Comparison of ENCODE assay signal across 11 mouse cellular contexts in the genomic region with DNA sequence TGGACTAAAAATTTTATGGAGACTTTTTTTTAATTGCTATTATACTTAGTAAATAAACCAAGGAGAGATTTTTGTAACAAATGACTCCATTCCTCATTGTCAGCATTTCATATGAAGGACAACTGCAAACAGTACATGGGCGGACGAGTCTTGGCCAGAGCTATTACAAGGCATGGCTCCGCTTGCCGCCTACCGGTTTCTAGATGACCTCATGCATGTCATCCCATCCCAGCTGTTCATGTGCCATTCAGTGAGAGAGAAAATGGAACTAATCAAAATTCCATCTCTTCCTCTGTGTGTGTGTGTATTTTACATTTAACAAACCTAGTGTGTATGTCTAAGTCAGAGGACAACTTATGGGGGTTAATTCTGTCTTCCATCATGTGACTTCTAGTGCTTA. TPM values are rescaled to one million over a fixed set of nuclear protein-coding genes. Genes with fewer than 3 reads are reported as not detected.
DNase-seq lines count a peak whose midpoint lies in the region; TF ChIP-seq lines count a peak whose summit lies in the region.
"Had no signal": no experiment of that assay in that cellular context is flagged by ENCODE, and none has a peak within 500 bp of the region (broad histone marks: within the 10 kb centered on the region; RNA-seq: fewer than 3 reads in every experiment).

No protein-coding gene starts in this region.

- DNase-seq in embryo, embryonic 11 days: peak; percentile 20
- no peak for DNase-seq in embryo, embryonic 10 days (ENCODE audit: low spot score)
- no peak for DNase-seq in layer of hippocampus, adult 2 months (ENCODE audit: low spot score in 2 of 2)
- no peak for DNase-seq in layer of hippocampus, postnatal 25 days (ENCODE audit: extremely low spot score in 1 of 2, low spot score in 1 of 2)
- DNase-seq in adrenal gland, postnatal 10 days: peak; percentile 23
- DNase-seq in cerebellum, postnatal 10 days: peak; percentile 38 to 46
- DNase-seq in kidney, postnatal 10 days: no peak
- DNase-seq in urinary bladder, postnatal 10 days (ENCODE audit: low spot score): no peak
- DNase-seq: spleen, adult 18-20 months had no signal

- TF ChIP-seq CTCF in layer of hippocampus, adult 2 months (conservative IDR thresholded peaks at IDR 0.05): no peak

- H3K4me3 ChIP-seq in layer of hippocampus, adult 2 months: no peak overlapping the region
- H3K4me3 ChIP-seq: hindbrain, embryonic 15.5 days; liver, embryonic 15.5 days had no signal

- H3K27ac ChIP-seq in layer of hippocampus, adult 2 months: peak overlapping the region; percentile 28
- H3K27ac ChIP-seq: hindbrain, embryonic 15.5 days; liver, embryonic 15.5 days had no signal

RNA-seq across cellular contexts. Expression of a gene that starts 51.9 kb away (rescaled TPM):
- 10 to 100 TPM; 67.4 to 71.8 TPM for total RNA-seq in layer of hippocampus, adult 2 months (2021)
- 10 to 100 TPM; 57.8 to 63.8 TPM for total RNA-seq in layer of hippocampus, postnatal 25 days (2021)
- total RNA-seq in adrenal gland, postnatal 10 days (2021): 10 to 100 TPM; 27.9 to 32.8 TPM

Comparison
In these comparisons a context has a peak if more than half of its experiments do, and no peak if none do; other contexts are left out.
1. DNase-seq: peak in embryo, embryonic 11 days (single experiment), adrenal gland, postnatal 10 days (single experiment) and cerebellum, postnatal 10 days (2 of 2); none in embryo, embryonic 10 days (single experiment), layer of hippocampus, adult 2 months (0 of 2), layer of hippocampus, postnatal 25 days (0 of 2), kidney, postnatal 10 days (single experiment) and urinary bladder, postnatal 10 days (single experiment).